Mouse (Mus musculus) monocyte, adult 5-6 weeks (primary cell): ENCODE data around the gene Gm21972. TPM values are rescaled to one million over a fixed set of nuclear protein-coding genes. Genes with fewer than 3 reads are reported as not detected.

ENCODE experiments used
- ATAC-seq: fragments of 153-309, 156-312 bp; replicated peaks from 2 replicates; pipeline ENCODE4 v1.8.0; 2017; ENCODE audit warnings: mild to moderate bottlenecking; ENCODE audit not compliant: low TSS enrichment, insufficient number of reproducible peaks, severe bottlenecking, poor library complexity, low FRiP score
- total RNA-seq: library from RNA; stranded (forward); fragments of 200-1000, 200-491, 200-594 nt; gene quantifications from 3 replicates; pipeline ENCODE4 v1.2.3, GENCODE M21; 2017

Gm21972 gene
- total RNA-seq = 1.1 to 17.3 TPM in 2 of 3 replicates, not detected in the other

DNA sequence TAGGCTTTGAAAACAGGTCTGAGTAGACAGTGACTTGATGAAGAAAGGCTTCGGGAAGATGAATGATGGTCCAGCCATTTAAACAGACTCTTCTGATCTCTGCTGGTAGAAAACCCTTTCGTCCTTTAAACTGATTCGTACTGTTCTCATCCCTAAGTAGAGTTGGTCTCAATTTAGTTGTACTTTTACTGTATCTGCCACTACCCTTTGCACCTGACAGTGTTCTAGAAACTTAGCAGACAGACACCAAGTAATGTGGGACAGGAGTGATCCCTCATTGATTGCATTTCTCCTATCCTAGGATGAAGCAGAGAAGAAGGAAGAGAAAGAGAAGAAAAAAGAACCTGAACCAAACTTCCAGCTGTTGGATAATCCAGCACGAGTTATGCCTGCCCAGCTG lies at the start of gene Gm21972:
TSS of gene Gm21972 (plus strand) at position 301 of the 400 bp plus-strand sequence.
- ATAC-seq = no peak

DNA sequence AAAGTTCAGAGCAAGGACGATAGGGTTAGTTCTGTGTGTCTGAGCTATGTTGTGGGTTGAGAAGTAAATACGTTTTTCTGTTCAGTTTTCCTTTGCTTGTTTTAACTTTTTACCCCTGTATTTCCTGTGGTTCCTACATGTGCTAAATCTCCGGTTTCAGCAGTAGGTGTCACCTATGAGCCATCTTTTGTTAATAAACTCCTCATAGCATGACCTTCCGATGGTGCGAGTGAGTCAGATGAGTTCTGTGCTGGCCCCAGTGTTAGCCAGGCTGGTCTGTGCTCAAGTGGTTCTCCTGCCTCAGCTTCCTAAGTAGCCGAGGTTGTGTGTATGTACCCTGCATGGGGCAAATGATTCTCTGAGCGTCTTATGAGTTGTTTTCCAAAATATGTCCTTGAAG lies 39.0 kb upstream of the Gm21972 start:
- ATAC-seq = no peak

- no peak for ATAC-seq
These were observed 28.4 kb upstream of the Gm21972 start for GRCm38 (mm10) chr1:86105054-86105453.

- no peak for ATAC-seq
These were observed 21.7 kb upstream of the Gm21972 start, which contains the start of gene Htr2b for GRCm38 (mm10) chr1:86111779-86112178. Gene Htr2b, minus strand, starts transcription at chr1:86111970.

DNA sequence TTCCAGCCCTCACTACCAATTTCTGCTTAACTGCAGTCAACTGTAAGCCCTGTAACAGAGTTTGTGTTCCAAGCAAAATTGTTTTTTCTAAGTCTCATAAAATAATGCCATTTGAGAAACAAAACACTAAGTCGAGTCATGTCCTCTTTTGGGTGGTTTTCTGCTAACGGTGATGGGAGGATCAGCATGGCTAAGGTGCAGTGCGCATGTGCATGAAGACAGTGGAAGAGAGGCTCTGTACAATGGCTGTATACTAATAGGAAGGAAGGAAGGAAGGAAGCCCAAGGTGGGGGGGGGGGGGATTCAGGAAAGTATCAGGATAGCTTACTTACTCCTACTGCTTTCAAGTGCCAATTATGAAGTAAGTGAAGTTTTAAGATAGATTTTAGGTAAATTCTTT lies 19.3 kb upstream of the Gm21972 start:
- ATAC-seq = no peak

- ATAC-seq = no peak
These were observed 13.9 kb upstream of the Gm21972 start for GRCm38 (mm10) chr1:86119549-86119948.

DNA sequence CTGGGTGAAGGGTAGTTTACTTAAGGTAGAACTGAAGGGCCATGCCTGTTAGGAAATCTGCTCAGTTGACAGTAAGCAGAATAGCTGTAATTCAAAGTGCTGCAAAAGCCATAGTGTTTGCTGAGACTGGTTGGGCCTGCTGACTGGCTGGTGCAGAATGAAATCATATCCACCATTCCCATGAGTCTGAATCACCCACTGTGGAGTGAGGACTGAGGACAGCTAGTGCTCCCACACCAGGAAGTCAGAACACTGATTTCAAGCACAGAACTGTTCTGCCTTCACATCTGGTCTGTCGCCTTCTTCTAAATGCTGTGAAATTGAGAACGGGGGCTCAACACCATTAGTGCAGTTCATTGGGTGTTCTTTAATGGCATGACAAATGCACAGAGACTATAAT lies 7.4 kb upstream of the Gm21972 start:
- no peak for ATAC-seq

- ATAC-seq = no peak
These were observed 1.9 kb downstream of the Gm21972 start for GRCm38 (mm10) chr1:86135315-86135714.

DNA sequence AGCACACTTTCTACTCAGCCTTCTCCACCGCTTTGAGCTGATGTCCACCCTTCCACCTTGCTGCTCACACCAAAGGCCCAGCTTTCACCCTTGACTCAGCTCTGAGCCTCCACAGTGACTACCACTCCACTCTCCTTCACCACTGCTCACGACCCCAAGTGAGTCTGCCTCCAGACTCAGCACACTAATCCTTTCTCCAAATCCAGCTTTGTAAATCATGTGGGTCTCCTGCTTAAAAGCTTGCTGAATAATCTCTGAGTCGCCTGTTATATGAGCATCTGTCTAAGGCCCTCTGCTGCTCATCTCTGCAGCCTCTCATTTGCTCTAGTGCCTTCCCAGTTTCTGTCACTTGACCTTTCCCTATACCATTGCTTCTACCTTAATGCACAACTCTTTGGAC lies 7.6 kb downstream of the Gm21972 start:
- no peak for ATAC-seq

- ATAC-seq = no peak
These were observed 9.7 kb downstream of the Gm21972 start for GRCm38 (mm10) chr1:86143165-86143564.

GRCm38 (mm10) chr1:86144001-86144944 lies 10.8 kb downstream of the Gm21972 start:
- 0 out of 2 replicates have a peak, but pooled peaks have one; percentile 40 for ATAC-seq

DNA sequence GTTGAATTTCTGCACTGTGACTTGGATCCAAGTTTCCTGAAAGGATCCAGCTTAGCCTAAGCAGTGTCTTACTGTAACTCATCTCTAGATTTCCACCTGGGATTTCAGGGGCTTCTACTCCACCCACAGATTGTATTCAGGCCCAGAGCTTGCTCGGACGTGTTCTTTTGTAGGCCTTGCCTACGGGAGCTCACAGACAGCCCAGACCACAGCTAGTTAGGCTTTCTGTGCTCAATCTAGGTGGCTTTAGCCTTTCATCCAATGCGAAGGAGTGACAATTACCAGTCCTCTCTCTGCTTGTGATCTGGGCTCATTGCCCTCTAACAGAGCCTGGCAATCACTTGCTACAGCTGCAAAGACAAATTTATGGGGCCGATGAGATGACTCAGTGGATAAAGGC lies 12.9 kb downstream of the Gm21972 start:
- ATAC-seq = no peak

DNA sequence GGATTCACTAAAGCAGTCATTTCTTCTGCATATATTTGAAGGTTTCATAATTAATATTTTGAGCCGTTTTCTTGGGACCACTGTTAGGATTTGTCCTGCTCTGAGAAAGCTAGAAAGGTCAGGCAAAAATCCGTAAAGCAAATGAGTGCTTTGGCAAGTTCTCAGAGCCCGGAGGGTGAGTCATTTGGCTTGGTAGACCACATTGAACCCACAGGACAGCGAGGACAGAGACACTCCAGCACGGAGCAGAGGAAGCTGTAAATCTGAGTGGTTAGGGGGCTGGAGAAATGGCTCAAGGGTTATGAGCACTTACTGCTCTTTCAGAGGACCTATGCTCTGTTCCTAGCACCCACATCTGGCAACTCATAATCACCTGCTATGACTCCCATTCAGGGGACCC lies 14.1 kb downstream of the Gm21972 start:
- ATAC-seq = no peak

GRCm38 (mm10) chr1:86148161-86148560 lies 14.7 kb downstream of the Gm21972 start:
- no peak for ATAC-seq

- no peak for ATAC-seq
These were observed 17.5 kb downstream of the Gm21972 start for GRCm38 (mm10) chr1:86150929-86151328.

DNA sequence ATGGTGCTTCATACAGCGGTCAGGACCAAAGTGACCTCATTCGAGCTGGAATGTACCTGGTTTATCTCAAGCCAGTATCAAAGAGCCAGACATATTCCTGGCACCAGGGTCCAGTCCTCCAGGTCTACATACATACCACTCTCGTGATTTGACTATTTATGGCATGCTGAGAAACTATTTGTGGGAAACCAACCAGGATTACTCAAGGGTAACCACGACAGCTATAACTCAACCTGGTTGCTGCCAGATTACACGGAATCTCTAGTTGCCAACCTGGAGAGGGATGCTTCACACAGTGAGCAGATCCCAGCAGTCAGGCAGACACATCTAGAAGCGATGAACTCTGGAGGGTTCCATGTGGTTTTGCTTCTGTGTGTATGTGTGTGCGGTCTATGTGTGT lies 17.9 kb downstream of the Gm21972 start:
- no peak for ATAC-seq

- no peak for ATAC-seq
These were observed 19.2 kb downstream of the Gm21972 start for GRCm38 (mm10) chr1:86152618-86153017.

DNA sequence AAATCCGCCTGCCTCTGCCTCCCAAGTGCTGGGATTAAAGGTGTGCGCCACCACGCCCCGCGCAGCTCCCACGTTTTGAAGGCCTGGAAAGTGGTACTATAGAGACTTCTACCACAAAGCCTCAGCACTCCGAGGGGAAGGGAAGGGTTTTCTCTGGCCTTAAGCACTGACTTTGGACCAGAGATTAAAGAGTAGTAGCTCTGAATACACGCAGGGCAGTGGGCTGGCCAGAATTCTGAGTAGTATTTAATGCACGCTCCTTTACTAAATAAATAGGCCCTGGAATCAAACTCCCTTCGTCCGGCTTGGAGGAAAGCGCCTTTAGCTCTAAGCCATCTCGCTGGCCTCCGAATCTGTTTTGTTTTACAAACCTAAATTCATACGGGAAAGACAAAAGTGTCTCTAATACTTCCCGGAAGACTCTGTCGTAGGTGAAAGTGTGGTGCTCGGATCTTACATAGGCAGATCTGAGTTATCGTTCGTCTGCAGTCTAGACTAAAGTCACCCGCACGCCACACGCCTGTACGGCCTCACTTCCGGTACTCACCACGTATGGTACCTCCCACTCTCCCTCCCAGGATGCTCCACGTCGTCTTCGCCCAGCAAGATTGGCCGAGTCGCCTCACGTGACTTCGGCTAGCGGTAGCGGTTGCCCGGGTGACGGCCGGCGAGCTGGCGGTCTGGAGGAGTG lies 20.8 kb downstream of the Gm21972 start, which contains the start of gene Armc9:
TSS of gene Armc9 (plus strand) at position 648 of the 691 bp plus-strand sequence.
- ATAC-seq = peak; percentile 99

- ATAC-seq = no peak
These were observed 21.4 kb downstream of the Gm21972 start for GRCm38 (mm10) chr1:86154824-86155164.

- no peak for ATAC-seq
These were observed 22.6 kb downstream of the Gm21972 start for GRCm38 (mm10) chr1:86156075-86156474.
